Mouse (Mus musculus): ENCODE results near the gene Plcxd2.

DNA sequence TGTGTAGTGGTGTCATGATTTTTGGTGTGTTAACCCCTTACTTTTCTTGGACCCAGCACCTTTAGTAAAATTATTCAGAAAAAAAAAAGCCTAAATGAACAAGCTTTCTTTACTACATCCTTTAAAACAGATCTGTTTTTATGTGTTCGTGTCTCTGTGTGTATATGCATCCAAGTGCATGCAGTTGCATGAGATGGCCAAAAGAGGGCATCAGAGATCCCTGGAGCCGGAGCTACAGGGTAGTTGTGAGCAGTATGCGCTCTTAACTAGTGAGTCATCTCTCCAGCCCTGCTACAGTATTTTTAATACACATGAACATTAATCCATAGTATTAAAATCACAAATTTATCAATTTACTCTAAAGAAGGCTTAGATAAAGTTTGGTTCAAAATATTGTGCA is 70.6 kb downstream of the Plcxd2 start:
- TF ChIP-seq POLR2A (IDR thresholded peaks at IDR 0.05; ENCODE audit: control insufficient read depth, extremely low read depth, insufficient read depth, low read length, poor library complexity) (no peak), CTCF (IDR thresholded peaks at IDR 0.05; ENCODE audit: borderline replicate concordance, control insufficient read depth, extremely low read depth, insufficient read depth, low read length, poor library complexity) (no peak)

All from thymus, adult 2 months (tissue).